ENCODE assay signal across 21 mouse cellular contexts in the genomic region with DNA sequence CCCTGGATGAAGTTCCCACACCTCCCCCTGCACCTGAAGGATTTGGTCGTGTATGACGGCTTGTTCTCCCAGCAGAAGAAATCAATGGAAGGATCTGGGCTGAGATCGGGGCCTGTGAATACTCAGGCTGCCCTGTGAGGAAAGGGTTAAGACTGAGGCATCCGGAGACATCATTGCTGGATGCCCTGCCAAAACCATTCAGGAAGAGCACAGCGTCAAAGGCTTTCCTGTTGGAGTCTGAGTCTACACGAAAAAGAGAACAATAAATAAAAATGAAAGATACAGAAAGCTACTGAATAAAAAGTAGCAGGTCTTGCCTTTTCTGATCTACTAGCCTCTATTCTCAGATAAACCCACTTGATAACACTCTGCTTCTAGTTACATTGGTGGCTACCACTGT.
A peak's percentile ranks its signal among the peaks of the same experiment; 100 is the strongest.
DNase-seq lines count a peak whose midpoint lies in the region; ATAC-seq and TF ChIP-seq lines count a peak whose summit lies in the region.
"Had no signal": no experiment of that assay in that cellular context is flagged by ENCODE, and none has a peak within 500 bp of the region (broad histone marks: within the 10 kb centered on the region; RNA-seq: fewer than 3 reads in every experiment).

No protein-coding gene starts in this region.

- ATAC-seq in heart, embryonic 16.5 days (replicated peaks; ENCODE audit: extremely low read depth, insufficient read depth, low FRiP score) = 0 out of 2 replicates have a peak, but pooled peaks have one; percentile 52
- no peak for ATAC-seq in stomach, embryonic 15.5 days (ENCODE audit: insufficient read depth, low FRiP score, low read depth)
- ATAC-seq in stomach, postnatal 0 days (ENCODE audit: low FRiP score, low TSS enrichment) = no peak
- ATAC-seq: forebrain, embryonic 15.5 days; hindbrain, embryonic 16.5 days had no signal

- WGBS in heart, embryonic 16.5 days = 27% methylated on average over 6 of the region's 6 CpGs
- WGBS in stomach, embryonic 15.5 days = 25% methylated on average over 6 of the region's 6 CpGs
- WGBS in stomach, postnatal 0 days = 33% methylated on average over 6 of the region's 6 CpGs

- no peaks in the 10 kb centered on the region for H3K9me3 ChIP-seq in heart, embryonic 16.5 days (replicated peaks; ENCODE audit: control insufficient read depth, low read length)
- no peaks in the 10 kb centered on the region for H3K9me3 ChIP-seq in stomach, embryonic 15.5 days
- H3K9me3 ChIP-seq in stomach, postnatal 0 days (ENCODE audit: control insufficient read depth, low read length) = no peaks in the 10 kb centered on the region
- H3K9me3 ChIP-seq: forebrain, embryonic 15.5 days; G1E; megakaryocyte, embryonic 14.5 days had no signal

- H3K36me3 ChIP-seq in heart, embryonic 16.5 days (ENCODE audit: control insufficient read depth, insufficient read depth) = no peaks in the 10 kb centered on the region
- no peaks in the 10 kb centered on the region for H3K36me3 ChIP-seq in stomach, embryonic 15.5 days
- no peaks in the 10 kb centered on the region for H3K36me3 ChIP-seq in stomach, postnatal 0 days (ENCODE audit: control insufficient read depth, insufficient read depth, low read length)
- H3K36me3 ChIP-seq: forebrain, embryonic 15.5 days; G1E had no signal

- no peak for TF ChIP-seq CTCF in stomach, postnatal 0 days (IDR thresholded peaks at IDR 0.05; ENCODE audit: low read depth)

- H3K4me1 ChIP-seq in heart, embryonic 16.5 days (ENCODE audit: control insufficient read depth, insufficient read depth, low read length) = no peaks in the 10 kb centered on the region
- H3K4me1 ChIP-seq in stomach, embryonic 15.5 days = no peaks in the 10 kb centered on the region
- no peaks in the 10 kb centered on the region for H3K4me1 ChIP-seq in stomach, postnatal 0 days (replicated peaks; ENCODE audit: control insufficient read depth, insufficient read depth)
- H3K4me1 ChIP-seq: forebrain, embryonic 15.5 days; megakaryocyte, embryonic 14.5 days had no signal

- DNase-seq in heart, postnatal 25 days (ENCODE audit: low spot score) = no peak
- DNase-seq in kidney, postnatal 36 days = peak; percentile 7 to 17
- no peak for DNase-seq in kidney, adult 8-10 months
- DNase-seq in stomach, postnatal 0 days (ENCODE audit: low spot score) = no peak
- DNase-seq in embryo, embryonic 11 days = no peak
- DNase-seq in cerebellum, adult 8-10 months = no peak
- DNase-seq: adrenal gland, postnatal 10 days; cerebellum, adult 9-11 months; gastrocnemius, adult 2 months; layer of hippocampus, postnatal 36 days; left cerebral cortex, postnatal 4 days; retina, postnatal 1 day had no signal

- H3K27me3 ChIP-seq in heart, embryonic 16.5 days (ENCODE audit: control insufficient read depth, insufficient read depth, low read length) = no peaks in the 10 kb centered on the region
- no peaks in the 10 kb centered on the region for H3K27me3 ChIP-seq in stomach, embryonic 15.5 days (replicated peaks)
- H3K27me3 ChIP-seq in stomach, postnatal 0 days (ENCODE audit: control insufficient read depth, insufficient read depth, low read length) = no peaks in the 10 kb centered on the region
- H3K27me3 ChIP-seq: forebrain, embryonic 15.5 days; megakaryocyte, embryonic 14.5 days had no signal

- intact Hi-C loops in heart, postnatal 25 days (cut with DNase I) = no loop called here

- no peak overlapping the region for H3K9ac ChIP-seq in heart, embryonic 16.5 days (ENCODE audit: low read length)
- H3K9ac ChIP-seq in stomach, embryonic 15.5 days = no peak overlapping the region
- no peak overlapping the region for H3K9ac ChIP-seq in stomach, postnatal 0 days (ENCODE audit: low read length)
- H3K9ac ChIP-seq: forebrain, embryonic 15.5 days; liver, embryonic 14.5 days had no signal

- no peak overlapping the region for H3K4me3 ChIP-seq in heart, embryonic 16.5 days (ENCODE audit: low read length)
- H3K4me3 ChIP-seq in stomach, embryonic 15.5 days (replicated peaks) = no peak overlapping the region
- H3K4me3 ChIP-seq in stomach, postnatal 0 days (ENCODE audit: low read depth, low read length) = no peak overlapping the region
- H3K4me3 ChIP-seq: erythroblast, embryonic 14.5 days; forebrain, embryonic 15.5 days; gastrocnemius, adult 2 months; megakaryocyte, embryonic 14.5 days; myocyte had no signal

- 0 out of 2 replicates have a peak overlapping the region, but pooled peaks have one; percentile 25 for H3K27ac ChIP-seq in heart, embryonic 16.5 days (ENCODE audit: low read length)
- H3K27ac ChIP-seq in stomach, embryonic 15.5 days = no peak overlapping the region
- no peak overlapping the region for H3K27ac ChIP-seq in stomach, postnatal 0 days (replicated peaks)
- H3K27ac ChIP-seq: forebrain, embryonic 15.5 days; gastrocnemius, adult 2 months; liver, embryonic 14.5 days had no signal

- no peak overlapping the region for H3K4me2 ChIP-seq in heart, embryonic 16.5 days (ENCODE audit: low read depth, low read length)
- 0 out of 2 replicates have a peak overlapping the region, but pooled peaks have one; percentile 13 for H3K4me2 ChIP-seq in stomach, embryonic 15.5 days
- H3K4me2 ChIP-seq in stomach, postnatal 0 days (replicated peaks; ENCODE audit: low read depth) = no peak overlapping the region
- H3K4me2 ChIP-seq: forebrain, embryonic 15.5 days had no signal

- TF ChIP-seq EP300 in stomach, postnatal 0 days (optimal IDR thresholded peaks at IDR 0.05) = no peak

Comparison
In these comparisons a context has a peak if more than half of its experiments do, and no peak if none do; other contexts are left out.
1. DNase-seq: peak in kidney, postnatal 36 days (2 of 2); none in heart, postnatal 25 days (single experiment), kidney, adult 8-10 months (0 of 2), stomach, postnatal 0 days (single experiment), embryo, embryonic 11 days (single experiment) and cerebellum, adult 8-10 months (single experiment).